Mouse (Mus musculus): ENCODE measurements around the gene Tmem86a. TPM values are rescaled to one million over a fixed set of nuclear protein-coding genes. Genes with fewer than 3 reads are reported as not detected.

Gene Tmem86a
- total and polyA plus RNA-seq, 3 experiments = 0.30 to 2.0 (median 0.82) TPM

- no peaks in the 10 kb centered on the region for H3K27me3 ChIP-seq (replicated peaks)
- TF ChIP-seq MXI1 (IDR thresholded peaks at IDR 0.05; ENCODE audit: low read depth, low read length) = no peak
- no peak for TF ChIP-seq MEF2A (IDR thresholded peaks at IDR 0.05; ENCODE audit: borderline replicate concordance, low read depth, low read length)
- no peak for TF ChIP-seq MAX (IDR thresholded peaks at IDR 0.05; ENCODE audit: low read length)
- TF ChIP-seq SIN3A (IDR thresholded peaks at IDR 0.05; ENCODE audit: low read length) = no peak
- TF ChIP-seq NRF1 (IDR thresholded peaks at IDR 0.05; ENCODE audit: low read depth, low read length) = no peak
- no peak for TF ChIP-seq JUN (IDR thresholded peaks at IDR 0.05; ENCODE audit: insufficient read depth, low read depth, low read length)
- no peak for TF ChIP-seq UBTF (IDR thresholded peaks at IDR 0.05; ENCODE audit: low read depth, low read length)
- TF ChIP-seq POLR2A (IDR thresholded peaks at IDR 0.05; ENCODE audit: low read depth, low read length) = no peak
- peaks cover 2 to 33% of the 10 kb centered on the region in 2 experiments; a peak in 2 of 4 replicates for H3K4me1 ChIP-seq (ENCODE audit: control insufficient read depth in 1 of 2, insufficient read depth in 2 of 2)
- in situ Hi-C loops (cut with MboI; ENCODE audit: low pct_ligation_motif_present, low pct_unique_long_range_greater_than_20kb, low sequenced_read_pairs) = no loop called here
- no peaks in the 10 kb centered on the region for H3K36me3 ChIP-seq (replicated peaks in 1 of 2; ENCODE audit: control insufficient read depth in 1 of 2, insufficient read depth in 1 of 2, low read length in 1 of 2)
- dilution Hi-C loops (cut with MboI; ENCODE audit: extremely low pct_ligation_motif_present, extremely low pct_unique_long_range_greater_than_20kb, low sequenced_read_pairs) = no loop called here
- H3K4me3 ChIP-seq (replicated peaks in 1 of 3; ENCODE audit: low read depth in 2 of 3, low read length in 2 of 3, poor library complexity in 1 of 3) = no peak overlapping the region
- no peak overlapping the region for H3K9ac ChIP-seq (ENCODE audit: insufficient read depth, low read depth)
- H3K27ac ChIP-seq (ENCODE audit: insufficient read depth, low read depth) = no peak overlapping the region
- no peaks in the 10 kb centered on the region for H3K79me2 ChIP-seq (replicated peaks; ENCODE audit: control insufficient read depth, extremely low read depth, insufficient read depth, poor library complexity, severe bottlenecking)
- peaks cover 2% of the 10 kb centered on the region for H3K9me3 ChIP-seq (replicated peaks; ENCODE audit: low read length)
- no peak overlapping the region for H3K4me2 ChIP-seq (ENCODE audit: insufficient read depth, low read depth, poor library complexity, severe bottlenecking)
- no peak for DNase-seq (ENCODE audit: extremely low read depth)
Observed at GRCm38 (mm10) chr7:47073536-47074521, 23.4 kb downstream of the Tmem86a start.

DNA sequence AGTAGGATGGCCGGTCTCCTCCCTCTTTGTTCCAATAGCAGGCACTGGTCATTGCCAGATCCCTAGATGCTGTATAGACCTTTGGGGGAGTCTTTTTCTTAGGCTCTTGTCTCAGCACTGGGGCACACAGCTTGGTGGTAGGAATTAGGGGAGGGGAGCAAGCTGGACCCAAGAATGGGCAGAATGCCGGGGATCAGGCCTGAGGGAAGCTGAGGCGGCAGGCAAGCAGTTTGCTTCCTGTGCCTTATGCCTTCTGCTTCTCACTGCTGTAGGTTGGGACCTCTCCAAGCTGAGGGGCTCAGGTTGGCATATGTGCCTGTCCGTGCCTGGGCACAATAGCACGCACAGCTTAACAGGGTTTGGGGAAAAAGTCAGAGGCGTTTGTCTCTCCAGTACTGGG lies 25.8 kb downstream of the Tmem86a start:
- Histone ChIP-seq H3K79me2 (replicated peaks; ENCODE audit: control insufficient read depth, extremely low read depth, insufficient read depth, poor library complexity, severe bottlenecking) (no peaks in the 10 kb centered on the region), H3K4me2 (ENCODE audit: insufficient read depth, low read depth, poor library complexity, severe bottlenecking) (no peak overlapping the region), H3K9me3 (replicated peaks; ENCODE audit: low read length) (no peaks in the 10 kb centered on the region), H3K36me3 (replicated peaks in 1 of 2; ENCODE audit: control insufficient read depth in 1 of 2, insufficient read depth in 1 of 2, low read length in 1 of 2) (peaks cover 0 to 2% of the 10 kb centered on the region in 2 experiments), H3K9ac (ENCODE audit: insufficient read depth, low read depth) (no peak overlapping the region), H3K27ac (ENCODE audit: insufficient read depth, low read depth) (no peak overlapping the region), H3K27me3 (replicated peaks) (no peaks in the 10 kb centered on the region), H3K4me3 (replicated peaks in 1 of 3; ENCODE audit: low read depth in 2 of 3, low read length in 2 of 3, poor library complexity in 1 of 3) (no peak overlapping the region), H3K4me1 (ENCODE audit: control insufficient read depth in 1 of 2, insufficient read depth in 2 of 2) (peaks cover 0 to 42% of the 10 kb centered on the region in 2 experiments; a peak in 2 of 4 replicates)
- in situ Hi-C loops (cut with MboI; ENCODE audit: low pct_ligation_motif_present, low pct_unique_long_range_greater_than_20kb, low sequenced_read_pairs) = loop anchor here (5.0 kb wide), 1 partner anchor 54 kb away; no protein-coding TSS in a partner anchor
- dilution Hi-C loops (cut with MboI; ENCODE audit: extremely low pct_ligation_motif_present, extremely low pct_unique_long_range_greater_than_20kb, low sequenced_read_pairs) = no loop called here
- TF ChIP-seq KAT2A (IDR thresholded peaks at IDR 0.05; ENCODE audit: insufficient replicate concordance, low read length) (no peak), POLR2AphosphoS2 (IDR thresholded peaks at IDR 0.05; ENCODE audit: low read depth, low read length) (no peak)
- no peak for DNase-seq (ENCODE audit: extremely low read depth)

- no peak overlapping the region for H3K4me3 ChIP-seq (replicated peaks in 1 of 3; ENCODE audit: low read depth in 2 of 3, low read length in 2 of 3, poor library complexity in 1 of 3)
- peaks cover 2 to 46% of the 10 kb centered on the region in 2 experiments; a peak in 3 of 4 replicates for H3K4me1 ChIP-seq (ENCODE audit: control insufficient read depth in 1 of 2, insufficient read depth in 2 of 2)
- TF ChIP-seq JUN (IDR thresholded peaks at IDR 0.05; ENCODE audit: insufficient read depth, low read depth, low read length) (no peak), NRF1 (IDR thresholded peaks at IDR 0.05; ENCODE audit: low read depth, low read length) (no peak), CTCF (conservative IDR thresholded peaks at IDR 0.05 in 1 of 2, IDR thresholded peaks at IDR 0.05 in 1 of 2; ENCODE audit: low read depth in 2 of 2, low read length in 2 of 2) (no peak), E2F4 (IDR thresholded peaks at IDR 0.05; ENCODE audit: insufficient replicate concordance, low read depth, low read length) (no peak), TBP (conservative IDR thresholded peaks at IDR 0.05; ENCODE audit: low read depth, low read length) (no peak), MEF2A (IDR thresholded peaks at IDR 0.05; ENCODE audit: borderline replicate concordance, low read depth, low read length) (no peak), ZNF384 (IDR thresholded peaks at IDR 0.05; ENCODE audit: low read depth, low read length) (no peak), SMC3 (IDR thresholded peaks at IDR 0.05; ENCODE audit: low read depth, low read length) (no peak), ZC3H11A (IDR thresholded peaks at IDR 0.05; ENCODE audit: low read depth, low read length) (no peak), RAD21 (IDR thresholded peaks at IDR 0.05; ENCODE audit: low read depth, low read length) (no peak), ZMIZ1 (IDR thresholded peaks at IDR 0.05; ENCODE audit: low read depth, low read length) (no peak), JUND (conservative IDR thresholded peaks at IDR 0.05; ENCODE audit: low read depth, low read length) (no peak), ETS1 (conservative IDR thresholded peaks at IDR 0.05; ENCODE audit: low read depth, low read length) (no peak), PAX5 (IDR thresholded peaks at IDR 0.05; ENCODE audit: low read length) (no peak), SIN3A (IDR thresholded peaks at IDR 0.05; ENCODE audit: low read length) (no peak)
- dilution Hi-C loops (cut with MboI; ENCODE audit: extremely low pct_ligation_motif_present, extremely low pct_unique_long_range_greater_than_20kb, low sequenced_read_pairs) = no loop called here
- in situ Hi-C loops (cut with MboI; ENCODE audit: low pct_ligation_motif_present, low pct_unique_long_range_greater_than_20kb, low sequenced_read_pairs) = loop anchor here (5.0 kb wide), 1 partner anchor 54 kb away; no protein-coding TSS in a partner anchor
- DNase-seq (ENCODE audit: extremely low read depth) = no peak
- no peak overlapping the region for H3K9ac ChIP-seq (ENCODE audit: insufficient read depth, low read depth)
- H3K36me3 ChIP-seq (replicated peaks in 1 of 2; ENCODE audit: control insufficient read depth in 1 of 2, insufficient read depth in 1 of 2, low read length in 1 of 2) = peaks cover 0 to 6% of the 10 kb centered on the region in 2 experiments
- no peaks in the 10 kb centered on the region for H3K27me3 ChIP-seq (replicated peaks)
- no peaks in the 10 kb centered on the region for H3K9me3 ChIP-seq (replicated peaks; ENCODE audit: low read length)
- H3K4me2 ChIP-seq (ENCODE audit: insufficient read depth, low read depth, poor library complexity, severe bottlenecking) = no peak overlapping the region
- H3K79me2 ChIP-seq (replicated peaks; ENCODE audit: control insufficient read depth, extremely low read depth, insufficient read depth, poor library complexity, severe bottlenecking) = no peaks in the 10 kb centered on the region
- no peak overlapping the region for H3K27ac ChIP-seq (ENCODE audit: insufficient read depth, low read depth)
Observed at GRCm38 (mm10) chr7:47076729-47077128, 26.3 kb downstream of the Tmem86a start.

All from CH12.LX (cell line).